Mouse (Mus musculus) retina, postnatal 1 day (tissue): ENCODE results near the gene Zfp36l1.
A peak's percentile ranks its signal among the peaks of the same experiment; 100 is the strongest.

ENCODE experiments used
- DNase-seq: peaks from one replicate; pipeline ENCODE4 v3.0.0-alpha.2; 2012

Zfp36l1 gene

GRCm38 (mm10) chr12:80065049-80065448, 47.8 kb downstream of the Zfp36l1 start:
- DNase-seq: no peak

- DNase-seq: no peak
Measured at GRCm38 (mm10) chr12:80064306-80064705, 48.5 kb downstream of the Zfp36l1 start.

- DNase-seq: no peak
Measured at GRCm38 (mm10) chr12:80063402-80064150, 49.2 kb downstream of the Zfp36l1 start.

- DNase-seq: peak; percentile 89
Measured at GRCm38 (mm10) chr12:80062410-80063401, 50.1 kb downstream of the Zfp36l1 start.

- no peak for DNase-seq
Measured at GRCm38 (mm10) chr12:80061810-80062209, 51.0 kb downstream of the Zfp36l1 start.

GRCm38 (mm10) chr12:80060809-80061208, 52.0 kb downstream of the Zfp36l1 start:
- DNase-seq: no peak

- DNase-seq: no peak
Measured at GRCm38 (mm10) chr12:80060338-80060737, 52.5 kb downstream of the Zfp36l1 start.

GRCm38 (mm10) chr12:80059773-80060328, 53.0 kb downstream of the Zfp36l1 start:
- DNase-seq: no peak
